Mouse (Mus musculus) c-Kit-negative CD71-positive TER-119-positive erythroid progenitor cells, embryonic 14.5 days (primary cell): ENCODE results near the gene Dnmt3a.

Experiments used
- DNase-seq: peaks from one replicate; pipeline ENCODE4 v3.0.0-alpha.2; 2013; ENCODE audit warnings: low read depth, low spot score

Dnmt3a gene

DNA sequence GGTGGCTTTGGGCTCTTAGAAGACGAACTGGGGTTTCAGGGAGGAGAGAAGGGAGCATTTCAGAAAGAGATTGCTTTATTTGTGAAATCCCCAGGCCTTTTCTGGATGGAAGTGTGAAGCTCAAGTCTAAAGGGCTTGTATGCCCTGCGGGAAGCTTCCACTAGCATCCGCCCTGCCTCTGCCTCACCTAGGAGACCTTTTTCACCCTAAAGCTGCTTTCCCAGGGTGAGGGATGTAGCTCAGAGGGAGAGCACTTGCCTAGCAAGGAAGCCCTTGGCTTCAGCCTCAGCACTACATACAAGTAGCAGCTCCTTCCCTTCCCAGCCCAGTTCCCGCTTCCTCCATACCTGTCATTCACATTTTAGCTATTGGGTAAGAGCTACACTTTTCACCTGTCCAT lies 71.6 kb downstream of the Dnmt3a start:
- no peak for DNase-seq

- DNase-seq: no peak
These were observed 75.7 kb downstream of the Dnmt3a start for GRCm38 (mm10) chr12:3881474-3881873.

DNA sequence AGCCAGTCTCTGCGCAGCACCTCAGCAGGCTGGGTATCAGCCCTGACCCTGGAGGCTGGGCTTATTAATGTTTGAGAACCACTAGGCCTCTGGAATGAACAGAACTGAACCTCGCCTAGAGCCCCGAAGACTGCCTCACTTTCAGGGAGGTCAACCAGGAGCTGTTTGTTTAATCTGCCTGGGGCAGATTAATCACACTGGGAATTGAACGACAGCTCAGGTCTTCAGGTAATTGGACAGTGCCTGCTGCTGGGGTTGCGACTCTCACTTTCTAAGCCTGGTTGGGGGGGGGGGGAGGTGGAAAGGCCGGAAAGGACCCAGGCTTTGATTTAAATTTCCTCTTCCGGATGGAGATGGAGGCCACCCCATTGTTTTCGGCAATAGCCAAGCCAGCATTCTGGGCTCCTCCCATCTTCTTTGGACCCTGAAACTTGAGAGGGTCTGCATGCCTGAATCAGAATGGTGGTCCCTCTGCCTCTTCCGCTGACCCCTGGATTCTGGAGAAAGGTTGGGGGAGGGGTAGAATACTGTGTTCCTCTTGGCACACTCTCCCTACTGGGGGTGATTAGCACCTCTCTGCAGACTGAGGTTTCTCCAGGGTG lies 79.2 kb downstream of the Dnmt3a start:
- DNase-seq: no peak

- DNase-seq: no peak
These were observed 80.8 kb downstream of the Dnmt3a start for GRCm38 (mm10) chr12:3886601-3887000.

DNA sequence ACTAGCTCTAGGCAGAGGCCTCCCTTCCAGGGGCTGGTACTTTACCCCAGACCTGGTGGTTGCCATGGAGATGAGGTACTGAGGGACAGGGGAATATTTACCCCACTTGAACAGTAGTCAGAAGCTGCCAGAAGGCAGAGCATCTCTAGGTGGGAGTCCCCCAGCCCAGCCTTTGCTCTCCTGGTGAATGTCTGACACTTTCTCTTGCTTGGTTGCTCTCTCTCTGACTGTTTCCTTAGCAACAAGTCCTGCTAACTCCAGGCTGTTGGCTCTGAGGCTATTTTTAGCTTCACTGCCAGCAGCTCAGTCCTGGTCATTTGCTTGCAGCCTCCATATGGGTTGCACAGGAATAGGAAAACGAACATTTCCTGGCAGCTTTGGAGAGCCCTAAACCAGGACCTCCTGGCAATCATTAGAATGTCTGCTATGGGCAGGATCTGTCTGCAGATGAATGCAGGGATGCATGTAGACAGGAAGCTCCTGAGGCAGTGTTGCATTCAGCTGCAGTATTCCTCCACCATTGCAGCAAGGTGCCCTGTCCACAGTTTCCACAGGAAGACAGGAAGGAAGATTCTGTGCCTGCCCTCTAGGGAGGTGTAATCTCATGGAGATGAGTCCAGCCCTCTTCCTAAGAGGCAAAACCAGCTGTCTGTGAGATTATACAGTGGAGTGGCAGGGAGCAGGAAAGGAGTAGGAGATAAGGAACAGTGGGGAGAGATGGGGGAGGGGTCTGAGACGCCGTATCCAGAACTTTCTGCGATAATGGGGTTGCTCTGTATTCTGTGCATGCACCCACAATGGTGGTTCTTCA lies 81.9 kb downstream of the Dnmt3a start:
- no peak for DNase-seq

- DNase-seq: no peak
These were observed 84.2 kb downstream of the Dnmt3a start for GRCm38 (mm10) chr12:3889875-3890635.

DNA sequence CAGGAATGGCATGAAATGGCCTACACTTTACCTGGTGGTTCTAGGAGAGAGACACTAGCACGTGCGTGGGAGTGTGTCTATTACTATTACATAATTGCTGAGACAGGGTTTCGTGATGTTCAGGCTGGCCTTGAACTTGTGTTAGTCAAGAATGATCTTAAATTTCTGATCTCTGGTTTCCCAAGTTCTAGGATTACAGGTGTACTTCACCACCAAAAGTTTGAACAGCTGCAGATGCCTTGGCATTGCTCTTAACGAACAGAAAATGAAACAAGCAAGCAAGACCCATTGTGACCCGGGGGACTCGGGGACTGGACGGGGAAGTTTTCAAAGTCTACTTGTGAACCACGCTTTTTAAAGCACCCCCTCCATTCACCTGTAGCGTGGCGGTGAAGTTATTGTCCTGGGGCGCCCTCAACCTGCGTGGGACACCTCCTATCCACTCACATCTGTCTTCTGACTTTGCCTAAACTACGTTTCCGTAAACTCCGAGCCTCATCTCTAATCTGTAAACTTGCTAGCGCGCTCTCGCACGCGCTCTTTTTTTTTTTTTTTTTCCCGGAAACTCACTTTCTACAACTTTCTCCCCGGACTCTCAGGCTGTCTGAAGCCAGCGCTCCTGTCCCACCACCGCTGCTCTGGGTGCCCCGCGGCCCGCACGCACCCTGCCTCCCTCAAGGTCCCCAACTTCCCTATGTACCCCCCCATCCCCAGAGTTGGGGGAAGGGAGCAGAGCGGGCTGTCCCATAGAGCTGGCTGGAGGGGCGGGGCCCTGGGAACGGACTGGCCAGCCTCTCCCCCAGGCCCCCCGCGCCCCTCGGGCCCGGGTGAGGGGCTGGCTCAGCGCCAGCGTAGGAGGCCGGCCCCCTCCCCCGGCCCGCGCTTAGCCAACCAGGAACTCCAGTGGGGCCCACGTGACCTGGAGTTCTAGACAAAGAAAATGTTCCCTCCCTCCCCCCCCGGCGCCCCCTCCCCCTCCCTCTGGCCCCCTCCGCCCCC lies 85.2 kb downstream of the Dnmt3a start:
- DNase-seq: no peak

- DNase-seq: no peak
These were observed 86.0 kb downstream of the Dnmt3a start for GRCm38 (mm10) chr12:3891779-3892239.

DNA sequence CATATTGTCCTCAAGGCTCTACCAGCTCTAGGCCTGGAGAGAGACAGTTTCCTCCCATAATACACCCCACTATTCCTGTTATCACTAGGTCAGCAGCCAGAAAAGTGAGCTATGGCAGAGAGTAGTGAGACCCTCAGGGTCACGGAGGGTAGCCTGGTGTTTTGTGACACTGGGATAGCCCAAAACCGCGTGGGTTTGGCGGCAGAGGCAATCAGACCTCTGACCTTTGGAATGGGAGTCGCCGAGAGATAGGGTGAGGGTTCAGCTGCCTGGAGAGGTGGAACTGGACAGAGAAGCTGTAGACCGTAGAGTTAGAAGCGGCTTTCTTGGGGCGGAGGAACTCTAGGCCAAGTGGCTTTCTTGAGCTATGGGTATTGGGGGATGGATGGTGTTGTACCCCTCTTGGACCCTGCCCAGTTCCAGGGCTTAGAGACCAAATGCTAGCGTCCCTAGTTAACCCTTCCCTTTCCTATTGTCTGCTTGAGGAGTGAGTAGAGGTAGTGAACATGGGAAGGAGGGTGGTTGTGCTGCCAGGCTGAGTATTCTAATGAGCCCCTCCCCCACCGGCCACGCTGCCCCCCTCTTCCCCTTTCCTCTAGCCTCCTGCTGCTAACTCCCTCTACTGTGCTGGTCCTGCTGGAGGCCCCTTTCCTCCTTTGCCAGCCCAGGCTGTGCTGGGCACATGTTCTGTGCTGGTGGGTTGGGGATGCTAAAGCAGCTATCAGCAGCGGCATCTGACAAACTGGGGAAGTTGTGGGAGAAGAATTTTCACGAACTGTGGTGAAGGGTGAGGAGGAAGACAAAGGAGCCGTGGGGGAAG lies 86.6 kb downstream of the Dnmt3a start:
- no peak for DNase-seq

- DNase-seq: no peak
These were observed 87.5 kb downstream of the Dnmt3a start for GRCm38 (mm10) chr12:3893335-3893734.

DNA sequence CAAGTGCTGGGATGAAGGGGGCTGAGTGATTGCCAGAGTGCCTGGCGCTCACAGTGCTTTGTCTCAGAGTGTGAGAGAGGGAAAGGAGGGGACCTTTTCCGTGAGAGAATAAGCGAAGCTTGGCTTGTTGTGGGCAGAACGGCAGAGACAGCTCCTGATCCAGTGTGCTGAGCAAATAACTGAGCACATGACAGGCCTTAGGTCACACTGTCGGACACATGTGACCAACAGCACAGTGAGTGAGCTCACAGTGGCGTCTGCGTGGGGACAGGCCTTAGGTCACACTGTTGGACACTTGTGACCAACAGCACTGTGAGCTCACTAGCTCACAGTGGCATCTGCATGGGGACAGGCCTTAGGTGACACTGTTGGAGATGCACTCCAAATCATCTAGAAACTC lies 88.7 kb downstream of the Dnmt3a start:
- DNase-seq: no peak

- no peak for DNase-seq
These were observed 91.3 kb downstream of the Dnmt3a start for GRCm38 (mm10) chr12:3897057-3897545.

- DNase-seq: no peak
These were observed 93.0 kb downstream of the Dnmt3a start for GRCm38 (mm10) chr12:3898811-3899210.

DNA sequence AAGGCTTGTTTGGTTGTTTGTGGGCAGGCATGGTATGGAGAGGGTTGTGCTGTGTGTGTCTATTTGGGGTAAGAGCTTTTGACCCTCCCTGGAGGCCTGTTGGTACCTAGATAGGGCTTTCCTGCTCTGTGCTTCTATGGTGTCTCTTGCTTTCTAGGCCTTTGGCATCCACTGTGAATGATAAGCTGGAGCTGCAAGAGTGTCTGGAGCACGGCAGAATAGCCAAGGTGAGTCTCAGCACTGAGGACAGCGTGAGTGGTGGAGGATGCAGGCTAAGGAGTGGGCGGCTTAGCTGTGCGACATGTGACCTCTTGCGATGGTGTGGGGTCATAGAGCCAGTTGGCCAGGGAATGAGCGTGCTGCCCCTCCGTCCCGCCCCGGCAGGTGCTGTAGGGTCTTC lies 99.6 kb downstream of the Dnmt3a start:
- no peak for DNase-seq

DNA sequence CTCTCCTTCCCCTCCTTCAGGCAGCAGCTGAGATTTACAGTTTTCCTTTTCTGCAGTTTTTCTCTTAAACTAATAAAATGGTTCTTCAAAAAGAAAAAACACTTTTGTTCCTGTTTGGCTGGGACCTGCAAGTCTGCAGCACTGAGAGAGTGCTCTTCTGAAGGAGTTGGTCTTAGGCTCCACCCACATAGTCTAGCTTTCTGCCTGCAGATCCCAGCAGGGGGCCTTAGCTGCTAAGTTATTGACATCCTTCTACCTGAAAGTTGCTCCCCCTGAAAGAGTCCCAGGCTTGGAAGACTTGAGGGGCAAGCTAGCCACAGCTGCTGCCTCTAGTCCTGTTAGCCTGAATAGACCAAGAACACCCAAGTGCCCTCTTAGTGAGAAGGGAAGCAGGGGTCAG lies 100.5 kb downstream of the Dnmt3a start:
- no peak for DNase-seq

DNA sequence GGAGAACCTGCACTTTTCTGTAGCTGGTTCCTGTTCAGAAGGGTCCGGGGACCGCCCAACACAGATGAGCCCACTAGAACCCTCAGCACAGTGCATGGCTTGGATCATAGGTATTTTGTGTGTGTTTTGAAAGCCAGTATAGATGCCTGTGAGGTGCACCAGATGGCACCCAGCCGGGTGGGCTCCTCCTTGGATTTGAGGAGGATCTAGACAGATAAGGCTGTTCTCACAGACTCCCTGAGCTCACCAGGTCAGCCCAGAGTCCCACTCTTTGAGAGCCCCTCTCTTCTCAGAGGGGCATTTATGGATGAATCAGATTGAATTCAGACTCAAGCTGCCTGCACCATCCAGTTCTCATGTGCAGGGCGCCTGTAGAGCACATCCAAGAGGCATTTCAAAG lies 101.2 kb downstream of the Dnmt3a start:
- no peak for DNase-seq

DNA sequence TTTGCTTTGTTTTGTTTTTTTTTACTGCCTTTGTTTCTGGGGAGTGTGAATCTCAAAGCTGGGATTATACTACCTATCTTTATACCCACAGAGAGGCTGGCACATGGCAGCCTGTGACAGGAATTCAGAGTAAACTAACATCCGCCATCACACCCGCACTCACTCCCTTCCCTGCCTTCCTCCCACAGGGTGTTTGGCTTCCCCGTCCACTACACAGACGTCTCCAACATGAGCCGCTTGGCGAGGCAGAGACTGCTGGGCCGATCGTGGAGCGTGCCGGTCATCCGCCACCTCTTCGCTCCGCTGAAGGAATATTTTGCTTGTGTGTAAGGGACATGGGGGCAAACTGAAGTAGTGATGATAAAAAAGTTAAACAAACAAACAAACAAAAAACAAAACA lies 101.6 kb downstream of the Dnmt3a start:
- no peak for DNase-seq

DNA sequence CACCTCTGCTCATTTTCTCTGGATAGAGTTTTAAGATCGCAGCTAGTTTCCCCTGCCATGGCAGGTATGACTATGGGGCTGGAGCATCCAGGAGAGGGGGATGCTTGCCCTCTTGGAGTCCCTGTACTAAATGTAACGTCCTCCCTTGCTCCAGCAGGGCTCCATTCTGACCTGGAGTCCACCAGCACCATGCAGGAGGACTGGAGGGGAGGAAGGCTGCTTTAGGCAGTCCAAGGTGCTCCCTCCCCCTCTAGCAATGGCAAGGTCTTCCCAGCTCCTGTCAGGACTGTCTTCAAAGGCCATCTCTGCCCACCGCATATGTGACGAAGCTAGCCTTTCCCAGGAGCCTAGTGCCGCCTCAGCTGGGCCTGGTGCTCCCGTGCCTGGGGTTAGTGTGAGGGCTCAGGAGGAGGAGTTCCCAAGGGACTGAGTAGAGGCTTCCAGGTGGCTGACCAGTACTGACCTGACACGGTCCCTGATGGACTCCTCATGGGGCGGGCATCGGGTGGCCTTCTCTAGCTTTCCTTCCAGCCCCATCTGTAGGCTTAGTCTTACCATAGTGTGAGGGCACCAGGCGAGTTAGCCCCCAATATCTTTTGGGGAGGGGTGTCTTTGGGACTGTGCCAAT lies 104.8 kb downstream of the Dnmt3a start:
- DNase-seq: no peak

DNA sequence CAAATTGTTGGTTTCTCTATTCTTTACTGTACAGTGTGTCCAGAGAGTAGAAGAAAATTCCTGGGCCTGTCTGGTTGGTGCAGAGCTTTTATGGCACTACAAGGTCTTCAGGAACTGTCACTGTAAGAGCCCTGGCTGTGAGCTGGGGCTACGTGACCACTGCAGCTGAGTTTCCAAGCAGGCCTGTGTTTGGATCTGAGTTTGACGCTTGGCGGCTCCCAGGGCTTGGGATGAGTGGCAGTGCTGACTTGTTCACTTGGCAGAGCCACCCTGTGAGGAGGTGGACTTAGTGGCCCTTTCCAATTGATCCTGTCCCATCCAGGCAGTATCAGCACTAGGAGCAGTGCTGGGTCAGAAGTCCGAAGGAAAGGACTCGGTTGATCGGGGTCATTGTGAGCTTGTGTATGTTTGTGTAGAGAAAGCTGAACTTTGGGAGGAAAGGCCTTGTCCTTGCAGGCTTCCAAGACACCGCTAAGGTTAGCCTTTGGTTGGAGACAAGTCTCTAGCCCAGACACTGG lies 106.1 kb downstream of the Dnmt3a start:
- no peak for DNase-seq

DNA sequence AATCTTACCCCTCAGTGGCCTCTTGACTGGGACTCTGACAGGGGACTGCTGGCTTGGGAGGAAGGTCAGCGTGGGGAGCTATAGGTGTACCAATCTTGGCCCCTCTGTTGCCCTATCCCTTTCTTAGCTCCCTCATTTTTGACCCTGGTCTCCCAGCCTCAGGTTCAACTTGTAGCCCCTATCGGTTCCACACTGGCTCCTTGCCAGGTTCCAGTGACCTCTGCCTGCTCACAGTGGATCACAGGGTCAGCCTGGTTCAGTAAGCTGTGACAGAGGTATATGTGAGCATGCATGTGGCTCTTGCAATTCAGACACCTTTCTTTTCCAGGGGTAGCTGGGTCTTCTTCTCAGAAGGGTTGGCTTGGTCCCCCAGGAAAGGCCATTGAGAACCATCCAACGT lies 110.0 kb downstream of the Dnmt3a start:
- DNase-seq: no peak
